Mouse (Mus musculus) kidney, postnatal 10 days (tissue): Measurements from ENCODE around the gene Cdc34.
"Not testable (repeated sequence)": the region's sequence is repeated elsewhere in the genome, so short reads cannot be mapped to it uniquely, and the experiment has no call there.

ENCODE experiments used
- DNase-seq: peaks from one replicate; pipeline ENCODE4 v3.0.0; 2021; ENCODE audit warnings: mixed read lengths

Gene Cdc34

DNA sequence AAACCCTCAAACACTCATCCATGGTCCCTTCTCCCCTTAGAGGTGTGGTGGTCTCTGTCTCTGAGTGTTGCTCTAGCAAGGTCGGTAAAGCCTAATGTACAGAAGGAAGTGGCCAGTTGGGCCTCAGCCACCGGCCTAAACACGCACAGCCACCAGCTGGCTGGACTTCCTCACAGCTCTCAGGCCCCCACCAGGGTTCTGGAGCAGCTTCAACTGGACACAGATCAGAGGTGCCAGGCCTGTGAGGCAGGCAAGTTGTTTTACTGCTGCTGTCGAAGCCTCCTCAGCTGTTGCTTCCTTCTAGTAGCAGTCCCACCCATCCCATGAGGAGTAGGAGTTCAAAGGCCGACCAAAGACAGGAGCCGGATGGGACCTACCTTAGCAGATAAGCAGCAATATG lies 15.9 kb downstream of the Cdc34 start:
- DNase-seq, result peak; percentile 26

DNA sequence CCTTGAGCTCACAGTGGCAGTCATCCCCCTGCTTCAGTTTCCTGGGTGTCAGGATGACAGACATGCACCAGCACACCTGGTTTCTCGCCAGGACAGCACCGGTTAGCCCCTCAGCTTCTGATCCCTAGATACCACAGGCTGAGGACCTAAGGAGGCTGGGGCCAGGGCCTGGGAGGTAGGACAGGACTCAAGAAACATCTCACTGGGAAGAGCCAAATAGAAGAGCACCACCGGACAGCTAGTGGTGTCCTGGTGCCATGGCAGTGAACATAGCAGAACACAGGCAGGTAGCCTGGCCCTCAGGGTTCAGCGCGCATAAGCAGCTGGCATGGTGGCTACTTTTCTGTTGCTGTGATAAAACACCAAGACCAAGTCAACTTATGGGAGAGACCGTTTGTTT lies 16.5 kb downstream of the Cdc34 start:
- DNase-seq, result no peak

DNA sequence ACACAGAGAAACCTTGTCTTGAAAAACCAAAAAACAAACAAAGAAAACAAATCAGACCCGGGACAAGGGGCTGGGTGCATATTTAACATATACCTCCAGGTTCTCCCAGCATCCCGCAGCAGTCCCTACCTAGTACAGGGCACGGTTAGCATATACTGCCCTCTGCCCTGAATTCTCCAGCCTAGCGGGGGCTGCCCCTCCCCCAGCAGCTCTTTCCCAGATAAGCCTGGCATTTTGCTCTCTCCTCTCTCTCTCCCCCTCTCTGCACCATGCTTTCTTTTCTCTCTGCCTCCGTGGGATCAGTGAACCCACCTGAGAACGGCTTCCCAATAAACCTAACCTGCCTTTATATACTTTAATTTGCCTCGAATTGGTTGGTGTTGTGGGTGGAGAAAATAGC lies 18.7 kb downstream of the Cdc34 start:
- peak; percentile 30 for DNase-seq

DNA sequence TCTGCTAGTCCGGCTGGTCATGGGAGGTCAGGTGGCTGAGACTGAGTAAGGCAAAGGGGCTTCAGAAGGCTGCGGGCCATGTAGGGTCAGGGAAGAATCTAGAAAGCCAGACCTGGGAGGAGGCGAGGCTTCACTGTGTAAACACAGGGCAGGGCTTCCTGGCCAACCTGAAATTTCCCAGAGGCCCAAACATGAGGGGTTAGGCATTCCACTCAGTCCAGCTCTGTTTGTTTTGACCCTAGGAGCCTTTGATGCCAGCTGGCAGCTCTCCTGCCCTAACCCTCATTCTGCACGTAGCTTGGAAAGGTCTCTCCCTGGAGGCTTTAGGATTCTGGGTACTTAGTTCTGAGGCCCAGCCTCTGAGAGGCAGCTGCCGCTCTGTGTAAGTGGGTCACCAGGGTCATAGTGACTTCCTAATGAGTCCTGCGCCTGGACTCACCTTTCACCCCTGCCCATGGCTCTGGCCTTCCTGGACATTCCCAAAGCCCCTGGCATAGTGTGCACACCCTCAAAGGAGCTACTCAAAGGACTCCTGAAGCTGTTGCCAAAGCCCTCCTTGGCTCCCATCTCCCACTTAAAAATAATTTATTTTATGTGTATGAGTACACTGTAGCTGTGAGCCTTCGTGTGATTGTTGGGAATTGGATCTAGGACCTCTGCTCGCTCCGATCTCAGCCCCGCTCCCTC lies 19.6 kb downstream of the Cdc34 start:
- peak; percentile 34 for DNase-seq

DNA sequence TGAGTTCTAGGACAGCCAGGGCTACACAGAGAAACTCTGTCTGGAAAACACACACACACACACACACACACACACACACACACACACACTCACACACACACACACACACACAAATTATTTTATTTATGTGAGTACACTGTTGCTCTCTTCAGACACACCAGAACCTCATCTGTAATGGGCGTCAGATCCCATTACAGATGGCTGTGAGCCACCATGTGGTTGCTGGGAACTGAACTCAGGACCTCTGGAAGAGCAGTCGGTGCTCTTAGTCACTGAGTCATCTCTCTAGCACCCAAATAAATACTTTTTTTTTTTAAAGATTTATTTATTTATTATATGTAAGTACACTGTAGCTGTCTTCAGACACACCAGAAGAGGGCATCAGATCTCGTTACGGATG lies 21.0 kb downstream of the Cdc34 start:
- not testable (repeated sequence) for DNase-seq

DNA sequence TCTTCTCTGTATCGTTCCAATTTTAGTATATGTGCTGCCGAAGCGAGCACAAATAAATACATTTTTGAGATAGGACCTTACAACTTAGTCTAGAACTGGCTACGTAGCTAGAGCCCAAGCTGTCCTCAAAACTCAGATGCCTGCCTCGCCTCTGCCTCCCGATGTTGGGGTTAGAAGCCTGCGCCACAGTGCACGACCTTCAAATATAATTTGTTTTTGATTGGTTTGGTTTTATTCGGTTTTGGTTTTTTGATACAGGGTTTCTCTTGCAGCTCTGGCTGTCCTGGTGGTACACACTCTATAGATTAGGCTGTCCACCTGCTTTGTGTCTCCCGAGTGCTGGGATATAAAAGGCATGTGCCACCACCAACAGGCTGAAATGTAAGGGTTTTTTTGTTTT lies 21.5 kb downstream of the Cdc34 start:
- DNase-seq, result no peak

DNA sequence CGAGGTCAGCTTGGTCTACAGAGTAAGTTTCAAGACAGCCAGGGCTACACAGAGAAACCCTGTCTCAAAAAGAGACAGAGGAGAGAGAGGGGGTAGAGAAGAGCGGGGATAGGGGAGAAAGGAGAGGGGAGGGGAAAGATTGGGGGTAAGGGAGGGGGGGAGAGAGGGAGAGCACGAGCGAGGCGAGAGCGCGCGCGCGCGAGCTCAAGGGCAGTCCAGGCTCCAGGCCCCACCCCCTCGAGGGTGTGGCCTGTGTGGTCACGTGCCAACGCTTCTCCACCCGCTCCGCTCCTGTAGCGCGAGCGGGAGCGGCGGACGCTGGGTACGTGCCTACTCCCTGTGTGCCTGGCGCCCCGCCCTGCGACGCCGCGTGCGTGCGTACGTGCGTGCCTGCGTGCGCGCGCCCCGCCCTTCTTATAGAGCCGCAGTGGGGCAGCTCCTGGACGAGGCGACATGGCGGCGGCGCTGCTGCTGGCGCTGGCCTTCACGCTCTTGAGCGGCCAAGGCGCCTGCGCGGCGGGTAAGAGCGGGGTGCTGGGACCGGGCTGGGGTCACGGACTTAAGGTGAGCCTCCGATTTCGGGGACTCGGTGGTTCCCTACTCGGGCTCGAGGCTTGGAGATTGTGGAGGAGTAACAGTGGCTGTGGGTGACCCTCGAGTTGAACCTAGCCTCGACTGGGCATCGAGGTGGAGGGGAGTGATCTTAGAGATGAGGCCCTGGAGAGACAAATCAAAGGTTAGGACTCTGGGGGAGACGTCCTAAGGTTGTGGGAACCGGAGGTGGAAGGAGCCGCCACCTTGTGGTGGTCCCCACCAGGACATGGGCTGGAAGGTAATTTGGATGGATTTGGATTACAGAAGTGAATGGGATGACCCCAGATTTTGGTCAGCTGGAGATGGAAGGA lies 22.3 kb downstream of the Cdc34 start, which contains the start of gene Bsg:
TSS of gene Bsg (plus strand) at position 427 of the 905 bp plus-strand sequence.
- DNase-seq, result peak; percentile 100

DNA sequence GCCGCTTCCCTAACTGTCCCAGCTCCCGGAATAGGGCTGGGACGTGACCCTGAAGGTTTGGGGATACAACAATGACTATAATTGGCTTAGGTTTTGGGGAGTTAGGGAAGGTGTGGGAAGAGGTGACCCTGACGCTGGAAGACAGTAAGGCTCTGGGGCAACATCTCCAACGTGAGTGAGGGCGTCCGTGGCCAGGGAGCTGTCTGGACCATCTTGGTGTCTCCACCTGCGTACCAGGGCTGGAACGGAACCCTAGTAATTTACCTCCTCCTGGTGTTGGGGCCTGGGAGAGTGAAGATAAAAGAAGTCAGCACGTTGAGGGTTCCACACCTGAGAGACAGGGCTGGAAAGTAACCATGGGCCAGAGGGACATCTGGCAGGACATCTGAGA lies 23.0 kb downstream of the Cdc34 start:
- DNase-seq, result no peak

DNA sequence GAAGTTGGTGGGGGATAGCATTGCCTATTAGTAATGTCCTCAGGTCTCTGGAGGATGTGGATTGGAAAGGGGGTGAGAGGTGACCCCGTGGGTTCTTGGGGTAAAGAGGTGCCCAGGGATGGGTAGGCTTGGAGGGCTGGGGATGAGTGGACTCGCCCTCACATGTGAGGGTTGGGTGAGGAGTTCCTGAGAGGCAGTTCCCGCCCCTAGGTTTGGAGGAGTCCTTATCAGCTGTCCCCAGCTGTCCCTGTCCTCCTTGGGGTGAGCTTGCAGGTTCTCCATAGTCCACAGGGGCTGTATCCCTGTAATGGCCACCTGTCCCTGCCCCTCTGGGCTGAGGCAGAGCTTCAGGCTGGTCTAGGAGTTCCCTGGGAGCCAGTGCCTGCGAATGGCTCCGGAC lies 24.0 kb downstream of the Cdc34 start:
- DNase-seq, result no peak

DNA sequence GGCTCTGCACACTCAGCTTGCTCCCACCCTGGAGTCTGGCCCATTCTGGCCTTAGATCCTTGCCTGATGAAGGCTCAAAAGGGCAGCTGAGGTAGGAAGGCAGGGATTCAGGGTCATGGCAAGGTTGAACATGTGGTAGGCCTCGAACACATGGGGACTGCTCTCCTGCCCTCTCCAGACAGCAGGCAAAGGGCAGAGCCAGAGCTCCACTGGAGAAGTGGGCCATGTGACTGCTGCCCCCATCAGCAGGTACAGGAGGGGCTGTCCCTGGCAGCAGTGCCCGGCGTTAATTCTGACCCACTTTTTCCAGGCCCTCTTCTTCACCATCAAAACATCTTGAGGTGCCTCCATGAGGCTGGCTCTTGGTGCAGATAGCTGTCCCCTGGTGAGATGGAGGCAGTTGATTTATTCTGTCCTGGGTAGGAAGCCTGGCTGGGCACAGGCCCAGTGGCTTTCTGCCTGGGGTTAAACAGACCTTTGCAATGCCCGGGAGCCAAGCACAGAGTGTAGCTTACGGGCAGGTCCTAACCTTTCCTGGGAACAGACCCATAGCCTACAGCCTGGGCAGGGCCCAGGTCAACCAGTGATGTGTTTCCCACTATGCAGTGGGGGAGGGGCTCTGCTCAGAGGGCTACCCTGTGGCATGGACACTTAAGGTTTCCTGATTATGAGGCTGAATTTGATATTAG lies 24.6 kb downstream of the Cdc34 start:
- no peak for DNase-seq

DNA sequence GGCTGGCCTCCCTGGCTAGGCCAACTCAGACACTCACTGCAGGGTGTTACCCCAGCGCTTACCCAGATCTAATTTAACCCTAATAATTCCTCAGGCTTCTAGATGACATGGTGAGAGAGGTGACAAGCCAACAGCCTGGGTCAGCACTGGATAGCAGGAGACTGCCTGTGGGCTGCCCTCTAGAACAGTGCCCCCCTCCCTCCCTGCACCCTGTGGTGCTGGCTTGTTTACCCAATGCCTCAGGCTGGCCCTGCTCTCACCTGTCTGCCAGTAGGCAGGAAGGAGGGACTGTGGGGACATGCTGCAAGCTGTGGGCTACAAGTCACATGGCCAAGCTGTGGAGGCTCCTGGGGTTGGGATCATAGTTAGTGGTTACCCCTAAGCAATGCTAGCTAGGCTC lies 25.2 kb downstream of the Cdc34 start:
- DNase-seq, result no peak

DNA sequence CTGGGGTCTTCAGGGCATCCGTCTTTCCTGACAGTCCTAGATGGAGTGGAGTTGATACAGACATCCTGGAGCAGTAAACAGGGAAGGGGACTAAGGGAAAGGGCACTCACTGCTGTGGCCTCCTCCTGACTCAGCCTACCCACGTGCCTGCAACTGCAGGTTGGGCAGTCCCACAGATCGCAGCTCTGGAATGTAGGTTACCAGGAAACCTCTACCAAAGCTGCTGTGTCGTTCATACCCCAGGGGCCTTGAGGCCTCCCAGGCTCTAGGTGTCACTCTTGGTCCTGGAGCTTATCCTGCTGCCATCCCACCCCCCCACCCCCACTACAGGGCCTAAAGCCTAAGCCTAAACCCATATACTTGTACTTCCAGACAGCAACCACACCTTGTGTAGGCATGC lies 25.8 kb downstream of the Cdc34 start:
- no peak for DNase-seq

DNA sequence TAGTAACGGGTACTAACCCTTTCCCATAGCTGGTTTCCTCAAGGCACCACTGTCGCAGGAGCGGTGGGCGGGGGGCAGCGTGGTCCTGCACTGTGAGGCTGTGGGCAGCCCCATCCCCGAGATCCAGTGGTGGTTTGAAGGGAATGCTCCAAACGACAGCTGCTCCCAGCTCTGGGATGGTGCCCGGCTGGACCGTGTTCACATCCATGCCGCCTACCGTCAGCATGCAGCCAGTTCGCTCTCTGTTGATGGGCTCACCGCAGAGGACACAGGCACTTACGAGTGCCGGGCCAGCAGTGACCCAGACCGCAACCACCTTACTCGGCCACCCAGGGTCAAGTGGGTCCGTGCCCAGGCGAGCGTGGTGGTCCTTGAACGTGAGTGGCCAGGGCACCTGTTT lies 26.7 kb downstream of the Cdc34 start:
- DNase-seq, result no peak

DNA sequence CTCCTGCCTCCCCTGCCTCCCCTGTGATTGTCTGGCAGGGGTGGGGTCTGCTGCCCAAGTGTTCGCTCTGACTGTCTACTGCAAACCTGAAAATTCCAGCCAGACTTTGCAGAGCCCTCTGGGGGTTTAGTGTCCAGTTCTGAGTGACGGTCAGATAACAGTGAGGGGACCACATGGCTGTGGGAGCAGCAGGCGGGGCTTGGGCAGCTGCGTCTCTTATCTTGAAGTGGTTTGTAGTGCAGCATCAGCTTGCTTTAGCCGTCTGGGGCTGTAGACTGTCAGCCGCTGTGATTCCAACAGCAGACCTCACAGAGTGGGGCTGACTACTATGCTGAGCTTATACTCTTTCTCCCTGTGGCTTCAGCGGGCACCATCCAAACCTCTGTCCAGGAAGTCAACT lies 27.3 kb downstream of the Cdc34 start:
- DNase-seq, result no peak

DNA sequence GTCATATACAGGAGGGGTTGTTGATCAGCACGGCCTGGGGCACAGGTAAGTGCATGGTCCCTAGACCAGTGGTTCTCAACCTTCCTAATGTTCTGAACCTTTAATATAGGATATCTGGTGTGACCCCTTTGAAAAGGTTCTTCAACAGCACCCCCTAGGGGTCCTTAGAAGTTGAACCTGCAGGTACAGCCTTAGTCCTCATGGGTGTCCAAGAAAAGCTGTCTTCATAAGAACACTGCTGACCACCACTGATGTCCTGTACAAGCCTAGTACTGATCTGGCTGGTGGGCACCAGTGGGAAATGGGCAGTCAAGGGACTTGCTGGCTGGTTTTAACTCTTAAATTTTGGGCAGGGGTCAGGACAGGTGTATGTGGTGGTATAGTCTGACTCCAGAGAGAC lies 30.0 kb downstream of the Cdc34 start:
- no peak for DNase-seq

DNA sequence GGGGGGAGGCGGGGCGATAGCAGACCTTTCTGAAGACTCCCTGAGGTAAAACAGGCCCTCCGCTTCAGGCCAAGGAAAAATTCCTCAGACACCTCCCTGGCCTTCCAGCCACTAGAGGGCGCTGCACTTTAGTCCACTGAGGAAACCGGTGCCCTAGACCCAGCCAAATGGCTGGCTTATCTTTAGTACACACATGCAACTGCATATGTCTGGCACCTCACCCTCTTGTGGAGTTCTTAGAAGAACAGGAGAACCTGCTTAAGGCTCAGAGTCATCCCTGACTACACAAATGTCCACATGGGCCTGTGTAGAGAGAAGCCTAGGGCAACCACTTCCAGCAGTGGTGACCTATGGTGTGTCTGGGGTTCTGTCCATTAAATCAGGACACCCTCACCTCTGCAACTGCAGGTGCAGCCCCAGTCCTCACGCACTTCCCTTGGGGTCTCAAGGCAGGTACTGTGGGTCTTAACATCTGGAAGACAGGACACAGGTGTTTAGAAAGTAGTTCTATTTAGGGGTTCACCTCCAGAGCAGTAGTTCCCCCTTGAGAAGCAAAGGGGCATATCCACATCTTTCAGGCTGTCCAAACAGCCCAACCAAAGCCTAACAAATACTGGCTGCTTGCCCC lies 30.6 kb downstream of the Cdc34 start:
- DNase-seq, result peak; percentile 89

DNA sequence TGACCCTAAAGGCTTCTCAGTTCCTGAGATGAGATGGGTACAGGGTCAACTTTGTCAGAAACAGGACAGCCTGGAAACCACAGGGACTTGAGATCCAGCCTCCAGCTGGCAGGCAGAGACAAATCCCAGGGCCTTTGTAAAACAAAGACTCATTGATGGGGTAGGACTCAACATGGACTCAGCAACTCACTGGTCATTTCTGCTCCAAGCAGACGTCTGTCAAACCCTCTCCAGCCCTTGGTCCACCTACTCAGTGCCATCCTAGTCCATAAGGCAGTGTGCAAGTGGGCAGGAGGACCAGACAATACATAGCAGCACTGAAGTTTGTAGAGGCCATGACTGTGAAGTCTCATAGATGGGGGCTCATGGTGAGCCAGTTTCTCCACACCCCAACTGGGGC lies 31.2 kb downstream of the Cdc34 start:
- no peak for DNase-seq

DNA sequence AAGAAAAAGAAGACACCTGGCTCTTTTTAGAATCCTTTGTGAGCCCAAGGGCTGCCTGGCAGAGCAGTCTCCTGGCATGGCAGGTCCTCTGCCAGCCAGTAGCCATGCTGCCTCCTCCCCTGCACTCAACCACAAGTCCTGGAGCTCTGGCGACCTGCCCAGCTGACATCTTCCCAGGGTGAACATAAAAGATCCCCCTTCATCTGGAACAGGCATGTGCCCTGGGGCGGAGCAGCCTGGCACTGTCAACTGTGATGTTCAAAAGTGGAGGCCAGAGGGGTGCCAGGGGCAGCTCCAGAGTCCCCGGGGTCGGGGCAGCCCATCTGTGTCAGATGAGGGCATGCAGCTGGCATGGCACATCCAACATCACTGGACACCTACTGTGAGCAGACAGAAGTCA lies 33.0 kb downstream of the Cdc34 start:
- DNase-seq, result no peak

DNA sequence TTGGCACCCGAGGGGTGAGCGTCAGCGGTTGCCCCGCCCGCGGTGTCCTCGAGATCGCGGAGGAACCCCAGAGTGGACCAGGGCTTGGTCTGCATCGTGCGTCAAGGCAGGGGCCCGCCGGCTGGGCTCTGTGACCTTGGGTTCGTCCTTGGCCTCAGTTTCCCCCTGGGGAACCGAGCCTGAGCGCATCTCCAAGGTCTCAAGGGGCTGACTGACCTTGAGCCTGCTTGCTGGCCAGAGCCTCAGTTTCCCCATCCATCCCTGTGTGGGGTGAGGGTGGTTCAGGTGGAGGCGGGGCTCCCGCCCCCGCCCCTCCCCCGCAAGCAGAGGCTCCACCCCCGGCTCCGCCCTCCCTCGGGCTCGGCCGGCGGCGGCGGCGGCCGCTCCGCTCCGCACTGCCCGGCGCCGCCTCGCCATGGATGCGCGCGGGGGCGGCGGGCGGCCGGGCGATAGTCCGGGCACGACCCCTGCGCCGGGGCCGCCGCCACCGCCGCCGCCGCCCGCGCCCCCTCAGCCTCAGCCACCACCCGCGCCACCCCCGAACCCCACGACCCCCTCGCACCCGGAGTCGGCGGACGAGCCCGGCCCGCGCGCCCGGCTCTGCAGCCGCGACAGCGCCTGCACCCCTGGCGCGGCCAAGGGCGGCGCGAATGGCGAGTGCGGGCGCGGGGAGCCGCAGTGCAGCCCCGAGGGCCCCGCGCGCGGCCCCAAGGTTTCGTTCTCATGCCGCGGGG lies 34.4 kb downstream of the Cdc34 start, which contains the start of gene Hcn2:
TSS of gene Hcn2 (plus strand) at position 381 of the 734 bp plus-strand sequence.
- no peak for DNase-seq

DNA sequence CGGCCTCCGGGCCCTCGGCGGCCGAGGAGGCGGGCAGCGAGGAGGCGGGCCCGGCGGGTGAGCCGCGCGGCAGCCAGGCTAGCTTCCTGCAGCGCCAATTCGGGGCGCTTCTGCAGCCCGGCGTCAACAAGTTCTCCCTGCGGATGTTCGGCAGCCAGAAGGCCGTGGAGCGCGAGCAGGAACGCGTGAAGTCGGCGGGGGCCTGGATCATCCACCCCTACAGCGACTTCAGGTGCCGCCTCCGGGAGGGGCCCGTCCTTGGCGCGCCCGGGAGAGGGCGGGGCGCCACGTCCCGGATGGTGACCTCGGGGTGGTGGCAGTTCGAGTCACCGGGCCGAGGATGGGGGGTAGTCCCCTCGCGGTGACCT lies 35.0 kb downstream of the Cdc34 start:
- DNase-seq, result peak; percentile 41

DNA sequence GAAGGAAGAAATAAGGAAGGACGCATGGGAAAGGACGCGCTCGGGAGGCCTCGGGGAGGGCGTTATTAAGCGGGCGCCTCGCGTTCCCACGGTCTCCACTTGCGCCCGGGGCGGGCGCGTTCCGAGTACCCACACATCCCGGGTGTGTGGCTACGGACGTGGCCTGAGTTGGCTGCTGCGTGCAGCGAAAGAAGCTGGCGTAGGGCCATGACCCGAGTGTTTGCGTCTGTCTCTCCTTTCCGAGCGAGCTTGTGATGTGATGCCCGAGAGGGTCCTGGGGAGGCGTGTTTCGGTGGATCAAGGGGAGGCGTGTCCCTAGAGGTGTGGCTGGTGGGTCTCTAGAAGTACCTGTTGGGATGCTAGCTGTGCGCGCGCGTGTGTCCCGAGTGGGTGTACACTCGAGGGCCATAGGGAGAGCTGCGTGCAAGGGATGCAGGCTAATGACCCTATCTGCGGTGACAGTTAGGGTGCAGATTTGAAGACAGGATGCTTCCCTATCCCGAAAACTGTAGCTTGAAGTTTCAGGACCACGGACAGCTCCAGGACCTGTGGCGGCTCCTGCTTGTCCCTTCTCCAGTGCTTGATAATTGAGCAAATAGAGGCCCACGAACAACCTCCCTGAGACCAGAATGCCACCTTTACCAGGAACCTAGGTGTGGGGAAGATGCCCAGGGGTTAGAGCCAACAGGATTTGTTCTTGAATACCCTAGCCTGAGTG lies 35.8 kb downstream of the Cdc34 start:
- DNase-seq, result peak; percentile 91

DNA sequence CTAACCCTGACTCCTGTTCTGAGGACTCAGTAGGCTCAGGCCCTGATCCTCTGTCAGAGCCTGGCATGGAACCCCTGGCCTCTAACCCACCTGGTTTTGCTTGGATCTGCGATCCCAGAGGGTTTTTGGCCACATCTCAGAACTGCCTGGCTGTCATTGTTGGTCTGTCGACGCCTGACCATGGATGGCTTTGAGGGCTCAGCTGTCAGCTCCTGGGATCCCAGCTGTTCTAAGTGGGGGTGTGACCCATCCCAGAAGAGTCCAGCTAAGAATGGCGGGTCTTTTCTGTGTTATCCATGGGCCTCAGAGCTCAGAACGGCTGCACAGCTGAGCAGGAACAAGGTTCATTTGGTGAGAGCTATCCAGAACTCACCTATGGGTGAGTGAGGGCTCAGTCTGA lies 39.1 kb downstream of the Cdc34 start:
- DNase-seq, result no peak
